Mouse (Mus musculus): ENCODE measurements around the gene Tmem116. TPM values are rescaled to one million over a fixed set of nuclear protein-coding genes. Genes with fewer than 3 reads are reported as not detected.

The Tmem116 gene
- total RNA-seq, 2 experiments from 2014 or later, result 7.5 to 8.7 TPM

DNA sequence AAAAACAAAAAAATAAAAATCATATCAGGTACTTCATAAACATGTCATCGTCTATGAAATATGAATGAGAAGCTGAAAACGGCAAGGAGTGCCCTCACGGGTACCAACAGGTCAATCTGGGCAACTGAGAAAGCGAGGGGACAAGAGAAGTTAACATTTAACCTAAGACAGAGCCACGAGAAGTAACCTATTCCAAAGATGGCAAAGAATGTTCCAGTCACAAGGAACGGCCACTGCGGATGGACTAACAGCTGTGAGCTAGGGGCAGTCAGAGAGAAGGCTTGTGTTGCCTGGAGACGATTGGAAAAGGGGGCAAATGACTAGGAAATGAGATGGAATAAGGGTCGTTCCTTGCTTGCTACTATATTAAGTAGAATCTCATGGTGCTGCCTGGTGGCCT lies 1.2 kb upstream of the Tmem116 start:
- no peak overlapping the region for H3K27ac ChIP-seq
- intact Hi-C loops (cut with DNase I), result no loop called here

GRCm38 (mm10) chr5:121451203-121451602 lies 490 bp upstream of the Tmem116 start:
- H3K27ac ChIP-seq, result peak overlapping the region; percentile 96
- no peak for DNase-seq (ENCODE audit: extremely low spot score in 1 of 2, low spot score in 2 of 2)
- intact Hi-C loops (cut with DNase I), result no loop called here

More for the DNA sequence above, 1.2 kb upstream of the Tmem116 start:
- TF ChIP-seq CTCF (IDR thresholded peaks at IDR 0.05), result no peak
- DNase-seq (ENCODE audit: extremely low spot score in 1 of 2, low spot score in 2 of 2), result no peak
- peak overlapping the region; percentile 67; the same call in 1 of the 2 replicates for H3K4me3 ChIP-seq

GRCm38 (mm10) chr5:121452026-121452869 lies 555 bp downstream of the Tmem116 start, which contains the start of gene Erp29:
TSS of gene Erp29 (minus strand) at chr5:121452506.
- DNase-seq (ENCODE audit: extremely low spot score in 1 of 2, low spot score in 2 of 2), result peak; percentile 99
- Histone ChIP-seq H3K27ac (peak within 1 kb of the TSS; percentile 99), H3K4me3 (peak within 1 kb of the TSS; percentile 67)
- intact Hi-C loops (cut with DNase I), result no loop called here
- TF ChIP-seq CTCF (IDR thresholded peaks at IDR 0.05), result peak; percentile 10; the same call in 1 of the 2 replicates

More at GRCm38 (mm10) chr5:121451203-121451602, 490 bp upstream of the Tmem116 start:
- no peak for TF ChIP-seq CTCF (IDR thresholded peaks at IDR 0.05)
- H3K4me3 ChIP-seq, result peak overlapping the region; percentile 67

DNA sequence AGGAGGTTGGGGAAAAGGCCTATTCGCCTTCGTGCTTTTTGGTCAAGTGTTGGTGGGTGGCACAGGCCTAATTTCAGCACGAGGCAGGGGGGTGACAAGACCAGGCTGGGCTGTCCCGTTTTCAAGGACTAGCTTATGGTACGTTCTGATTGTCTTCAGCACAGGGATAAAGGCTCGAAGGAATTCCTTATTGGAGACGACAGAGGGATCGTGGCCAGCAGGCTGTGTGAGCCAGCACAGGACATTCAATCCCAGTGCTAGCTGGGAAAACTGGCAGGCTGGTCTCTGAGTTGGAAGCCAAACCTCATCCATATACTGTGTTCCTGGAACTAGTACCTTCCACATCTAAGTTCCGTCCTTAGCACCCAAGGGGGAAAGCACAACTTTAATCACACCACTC lies 1.2 kb downstream of the Tmem116 start:
- intact Hi-C loops (cut with DNase I), result no loop called here
- Histone ChIP-seq H3K4me3 (peak overlapping the region; percentile 67), H3K27ac (peak overlapping the region; percentile 99)
- no peak for TF ChIP-seq CTCF (IDR thresholded peaks at IDR 0.05)
- no peak for DNase-seq (ENCODE audit: extremely low spot score in 1 of 2, low spot score in 2 of 2)

DNA sequence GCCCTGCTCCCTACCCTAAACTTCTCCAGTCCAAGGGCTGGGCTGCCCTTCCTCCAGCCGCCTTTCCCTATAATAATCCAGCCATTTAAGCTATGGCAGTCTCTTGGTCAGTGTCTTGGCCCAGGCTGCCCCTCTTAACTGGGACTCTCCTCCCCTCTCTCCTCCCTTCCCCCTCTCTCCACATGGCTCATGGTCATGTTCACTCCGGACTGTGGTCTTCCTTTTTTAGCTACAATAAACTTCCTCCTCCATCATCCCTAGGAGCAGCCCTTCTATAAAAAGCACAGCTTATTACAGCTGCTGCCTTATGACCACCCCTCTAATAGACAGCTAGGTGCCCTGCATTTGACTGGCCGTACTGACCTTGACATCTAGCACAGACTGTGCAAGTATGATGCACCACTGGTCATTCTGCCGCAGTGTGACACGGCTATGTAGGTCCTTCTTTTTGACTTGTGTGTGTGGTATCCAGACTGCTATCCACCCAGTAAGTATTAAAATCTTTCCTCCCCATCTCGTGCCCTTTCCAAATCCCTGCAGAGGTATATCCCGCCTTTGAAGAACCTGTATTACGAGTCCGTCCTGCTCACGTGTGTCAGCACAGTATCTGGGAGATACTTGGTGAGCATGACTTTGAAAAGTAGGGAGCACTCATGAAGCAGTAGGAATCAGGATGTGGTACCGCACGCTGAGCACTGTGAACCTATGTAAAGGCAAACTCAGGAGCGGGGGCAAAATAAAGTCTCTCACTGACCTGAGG lies 2.2 kb downstream of the Tmem116 start:
- Histone ChIP-seq H3K27ac (no peak overlapping the region), H3K4me3 (no peak overlapping the region)
- intact Hi-C loops (cut with DNase I), result no loop called here
- no peak for DNase-seq (ENCODE audit: extremely low spot score in 1 of 2, low spot score in 2 of 2)
- no peak for TF ChIP-seq CTCF (IDR thresholded peaks at IDR 0.05)

DNA sequence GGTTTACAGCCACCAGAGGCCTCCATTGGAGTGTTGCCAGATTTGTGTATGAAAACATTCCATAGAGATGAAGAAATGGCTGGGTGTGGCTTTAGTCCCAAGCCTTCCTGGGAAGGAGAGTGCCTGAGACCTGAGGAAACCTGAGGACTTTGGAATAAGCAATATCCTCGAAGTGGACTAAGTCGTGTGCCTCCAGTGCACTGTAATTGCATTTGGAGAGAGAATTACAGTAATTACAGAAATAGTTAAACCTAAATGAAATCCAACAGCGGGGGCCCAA lies 2.8 kb downstream of the Tmem116 start:
- no peak overlapping the region for H3K4me3 ChIP-seq
- intact Hi-C loops (cut with DNase I), result no loop called here
- no peak for DNase-seq (ENCODE audit: extremely low spot score in 1 of 2, low spot score in 2 of 2)
- no peak overlapping the region for H3K27ac ChIP-seq
- TF ChIP-seq CTCF (IDR thresholded peaks at IDR 0.05), result no peak

- intact Hi-C loops (cut with DNase I), result no loop called here
- H3K27ac ChIP-seq, result no peak overlapping the region
- no peak overlapping the region for H3K4me3 ChIP-seq
- DNase-seq (ENCODE audit: extremely low spot score in 1 of 2, low spot score in 2 of 2), result no peak
- TF ChIP-seq CTCF (IDR thresholded peaks at IDR 0.05), result no peak
Measured at GRCm38 (mm10) chr5:121455510-121456265, 4.0 kb downstream of the Tmem116 start.

GRCm38 (mm10) chr5:121461339-121462170 lies 9.9 kb downstream of the Tmem116 start:
- intact Hi-C loops (cut with DNase I), result no loop called here
- no peak for DNase-seq (ENCODE audit: extremely low spot score in 1 of 2, low spot score in 2 of 2)
- Histone ChIP-seq H3K4me3 (no peak overlapping the region), H3K27ac (no peak overlapping the region)
- TF ChIP-seq CTCF (IDR thresholded peaks at IDR 0.05), result no peak

GRCm38 (mm10) chr5:121462171-121462502 lies 10.4 kb downstream of the Tmem116 start:
- TF ChIP-seq CTCF (IDR thresholded peaks at IDR 0.05), result no peak
- intact Hi-C loops (cut with DNase I), result no loop called here
- no peak for DNase-seq (ENCODE audit: extremely low spot score in 1 of 2, low spot score in 2 of 2)
- no peak overlapping the region for H3K4me3 ChIP-seq
- no peak overlapping the region for H3K27ac ChIP-seq

DNA sequence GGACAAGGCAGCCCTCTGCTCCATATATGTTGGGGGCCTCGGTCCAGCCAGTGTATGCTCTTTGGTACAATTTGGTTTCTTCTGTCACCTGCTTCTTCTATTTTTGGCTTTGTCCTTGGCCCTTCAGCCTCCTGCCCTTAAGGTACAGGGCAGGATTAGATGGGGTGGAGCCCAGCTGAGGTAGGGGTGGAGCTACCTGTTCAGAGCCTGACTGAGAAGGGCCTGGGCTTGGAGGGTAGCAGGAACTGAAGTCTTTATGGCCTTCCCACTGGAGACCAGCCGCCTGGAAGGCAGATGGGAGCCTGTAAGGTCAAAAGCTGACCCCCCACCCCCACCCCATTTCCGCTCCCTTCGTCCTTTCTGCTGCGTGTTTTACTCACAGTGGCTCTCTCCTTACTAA lies 11.3 kb downstream of the Tmem116 start:
- intact Hi-C loops (cut with DNase I), result no loop called here

DNA sequence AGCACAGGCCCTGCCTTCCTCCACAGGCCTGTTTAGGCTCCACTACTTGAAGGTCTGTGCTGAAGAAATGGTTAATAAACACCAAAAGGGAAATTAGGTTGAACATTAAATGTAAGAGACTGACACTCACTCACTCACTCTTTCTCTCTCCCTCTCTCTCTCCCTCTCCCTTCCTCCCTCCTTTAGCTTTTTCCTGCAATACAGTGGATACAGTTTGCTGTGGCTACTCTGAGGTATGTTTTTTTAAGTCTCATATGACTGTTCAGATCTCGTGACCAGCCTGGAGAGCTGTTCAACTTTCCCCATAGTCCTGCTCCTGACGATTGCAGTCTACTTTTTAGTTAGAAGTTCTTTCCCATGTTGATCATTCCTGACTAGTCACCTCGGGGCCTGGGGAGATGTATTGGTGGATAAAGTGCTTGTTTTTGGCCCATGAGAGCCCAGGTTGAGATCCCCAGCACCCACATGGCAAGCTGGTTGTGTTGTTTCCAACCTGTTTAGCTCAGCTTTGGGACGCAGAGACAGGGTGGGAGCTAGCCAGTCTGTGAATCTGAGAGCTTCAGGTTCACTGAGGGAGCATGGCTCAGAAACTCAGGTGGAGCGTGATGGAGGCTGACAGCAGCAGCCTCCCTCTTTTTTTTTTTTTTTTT lies 12.0 kb downstream of the Tmem116 start:
- H3K27ac ChIP-seq, result no peak overlapping the region
- no peak overlapping the region for H3K4me3 ChIP-seq
- intact Hi-C loops (cut with DNase I), result no loop called here
- TF ChIP-seq CTCF (IDR thresholded peaks at IDR 0.05), result no peak
- DNase-seq (ENCODE audit: extremely low spot score in 1 of 2, low spot score in 2 of 2), result no peak

More for the DNA sequence above, 11.3 kb downstream of the Tmem116 start:
- Histone ChIP-seq H3K27ac (no peak overlapping the region), H3K4me3 (no peak overlapping the region)
- DNase-seq (ENCODE audit: extremely low spot score in 1 of 2, low spot score in 2 of 2), result no peak
- no peak for TF ChIP-seq CTCF (IDR thresholded peaks at IDR 0.05)
